Comparison of ENCODE assay signal across 10 mouse cellular contexts in the genomic region with DNA sequence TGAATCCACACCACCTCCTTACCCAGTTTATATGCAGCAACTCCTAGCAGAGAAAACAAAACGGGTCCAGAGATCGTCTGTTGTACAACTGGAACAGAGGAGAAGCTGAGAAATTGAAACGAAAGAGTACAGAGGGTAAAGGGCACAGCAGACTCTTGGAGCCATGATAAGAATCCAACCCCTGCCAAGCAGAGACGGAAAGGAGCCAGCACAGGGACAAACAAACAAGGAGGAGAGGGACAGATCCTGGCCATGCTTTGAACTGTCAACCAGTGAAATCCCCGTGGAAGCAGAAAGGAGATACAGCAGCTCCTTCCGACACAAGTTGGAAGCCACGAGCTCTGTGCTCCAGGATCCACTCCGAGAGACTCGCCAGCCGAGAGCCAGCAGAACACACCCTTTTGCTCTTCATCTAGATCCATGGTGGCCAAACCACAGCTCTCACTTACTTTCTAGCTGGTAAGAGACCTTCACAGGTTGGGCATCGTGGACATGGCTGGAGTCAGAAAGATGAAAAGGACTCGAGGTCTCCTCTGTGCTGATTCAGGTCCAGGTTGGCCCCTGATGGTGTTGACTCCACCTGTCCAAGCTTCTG. TPM values are rescaled to one million over a fixed set of nuclear protein-coding genes. Genes with fewer than 3 reads are reported as not detected.
DNase-seq lines count a peak whose midpoint lies in the region; ATAC-seq and TF ChIP-seq lines count a peak whose summit lies in the region.
"Had no signal": no experiment of that assay in that cellular context is flagged by ENCODE, and none has a peak within 500 bp of the region (broad histone marks: within the 10 kb centered on the region; RNA-seq: fewer than 3 reads in every experiment).

No protein-coding gene starts in this region.

- H3K4me1 ChIP-seq in forebrain, embryonic 12.5 days: peaks cover 15% of the 10 kb centered on the region
- H3K4me1 ChIP-seq in forebrain, postnatal 0 days (ENCODE audit: insufficient read depth): peaks cover 6% of the 10 kb centered on the region; the same call in 1 of the 2 replicates
- peaks cover 14% of the 10 kb centered on the region for H3K4me1 ChIP-seq in embryonic facial prominence, embryonic 15.5 days
- H3K4me1 ChIP-seq in liver, embryonic 13.5 days (replicated peaks): peaks cover 28% of the 10 kb centered on the region

- no peak overlapping the region for H3K27ac ChIP-seq in forebrain, embryonic 12.5 days
- H3K27ac ChIP-seq in forebrain, postnatal 0 days (ENCODE audit: low read depth, low read length): no peak overlapping the region
- H3K27ac ChIP-seq in embryonic facial prominence, embryonic 15.5 days (replicated peaks): no peak overlapping the region
- H3K27ac ChIP-seq in liver, embryonic 13.5 days: no peak overlapping the region

- H3K9ac ChIP-seq in forebrain, embryonic 12.5 days: no peak overlapping the region
- H3K9ac ChIP-seq in forebrain, postnatal 0 days: no peak overlapping the region
- H3K9ac ChIP-seq in embryonic facial prominence, embryonic 15.5 days: no peak overlapping the region
- H3K9ac ChIP-seq in liver, embryonic 13.5 days: 0 out of 2 replicates have a peak overlapping the region, but pooled peaks have one; percentile 91

- peak overlapping the region; percentile 65; the same call in 1 of the 2 replicates for H3K4me2 ChIP-seq in forebrain, embryonic 12.5 days
- no peak overlapping the region for H3K4me2 ChIP-seq in forebrain, postnatal 0 days (ENCODE audit: low read depth)
- no peak overlapping the region for H3K4me2 ChIP-seq in embryonic facial prominence, embryonic 15.5 days (replicated peaks)
- peak overlapping the region; percentile 84; the same call in 1 of the 2 replicates for H3K4me2 ChIP-seq in liver, embryonic 13.5 days

- H3K36me3 ChIP-seq in forebrain, embryonic 12.5 days (replicated peaks): peaks cover 49% of the 10 kb centered on the region
- H3K36me3 ChIP-seq in forebrain, postnatal 0 days (ENCODE audit: insufficient read depth): peaks cover 36% of the 10 kb centered on the region
- H3K36me3 ChIP-seq in embryonic facial prominence, embryonic 15.5 days: peaks cover 44% of the 10 kb centered on the region
- H3K36me3 ChIP-seq in liver, embryonic 13.5 days: peaks cover 39% of the 10 kb centered on the region

- DNase-seq in forebrain, postnatal 0 days: no peak
- DNase-seq in kidney, adult 8-10 months: peak; percentile 34 to 53
- no peak for DNase-seq in kidney, postnatal 4 days
- no peak for DNase-seq in liver, embryonic 13.5 days
- no peak for DNase-seq in embryo, embryonic 10 days (ENCODE audit: low spot score)
- no peak for DNase-seq in thymus, postnatal 4 days
- DNase-seq: embryo, embryonic 11 days had no signal

- no peaks in the 10 kb centered on the region for H3K9me3 ChIP-seq in forebrain, embryonic 12.5 days
- no peaks in the 10 kb centered on the region for H3K9me3 ChIP-seq in forebrain, postnatal 0 days (ENCODE audit: low read length)
- no peaks in the 10 kb centered on the region for H3K9me3 ChIP-seq in embryonic facial prominence, embryonic 15.5 days (replicated peaks)
- H3K9me3 ChIP-seq in liver, embryonic 13.5 days (replicated peaks): no peaks in the 10 kb centered on the region

- TF ChIP-seq CTCF in forebrain, postnatal 0 days (IDR thresholded peaks at IDR 0.05; ENCODE audit: low read depth): no peak

- H3K4me3 ChIP-seq in forebrain, embryonic 12.5 days (replicated peaks): peak overlapping the region; percentile 93; the same call in 1 of the 2 replicates
- H3K4me3 ChIP-seq in forebrain, postnatal 0 days (ENCODE audit: low read depth, low read length): no peak overlapping the region
- 0 out of 2 replicates have a peak overlapping the region, but pooled peaks have one; percentile 93 for H3K4me3 ChIP-seq in embryonic facial prominence, embryonic 15.5 days (replicated peaks)
- peak overlapping the region; percentile 95 for H3K4me3 ChIP-seq in liver, embryonic 13.5 days (replicated peaks)

- WGBS in forebrain, embryonic 12.5 days: 91% methylated on average over 12 of the region's 12 CpGs
- 93% methylated on average over 12 of the region's 12 CpGs for WGBS in forebrain, postnatal 0 days
- 88% methylated on average over 12 of the region's 12 CpGs for WGBS in embryonic facial prominence, embryonic 15.5 days
- 84% methylated on average over 12 of the region's 12 CpGs for WGBS in liver, embryonic 13.5 days (ENCODE audit: insufficient replicate concordance)

- ATAC-seq in forebrain, embryonic 12.5 days (ENCODE audit: low FRiP score): no peak
- ATAC-seq in forebrain, postnatal 0 days: no peak
- ATAC-seq in embryonic facial prominence, embryonic 15.5 days (ENCODE audit: insufficient number of reproducible peaks, low FRiP score, low TSS enrichment, low read depth): no peak
- no peak for ATAC-seq in liver, embryonic 13.5 days (ENCODE audit: low read depth)
- ATAC-seq: Patski had no signal

- H3K27me3 ChIP-seq in forebrain, embryonic 12.5 days: no peaks in the 10 kb centered on the region; the same call in 1 of the 2 replicates
- no peaks in the 10 kb centered on the region for H3K27me3 ChIP-seq in forebrain, postnatal 0 days (ENCODE audit: insufficient read depth, low read length)
- H3K27me3 ChIP-seq in embryonic facial prominence, embryonic 15.5 days: no peaks in the 10 kb centered on the region
- H3K27me3 ChIP-seq in liver, embryonic 13.5 days: no peaks in the 10 kb centered on the region
- H3K27me3 ChIP-seq: Patski had no signal

RNA-seq across cellular contexts. Expression of gene Mfn2, which starts 1.5 kb away (rescaled TPM):
- 61.2 and 63.1 TPM in 2 replicates for polyA plus RNA-seq in forebrain, embryonic 12.5 days (2016; fragmentation: Nextera tagmentation; extraction: Ambion mirVana)
- total RNA-seq in forebrain, postnatal 0 days (2014; rRNA removed): 57.8 and 69.9 TPM in 2 replicates
- polyA plus RNA-seq in forebrain, postnatal 0 days (2015; fragmentation: Nextera tagmentation; extraction: Ambion mirVana): 59.4 and 83.3 TPM in 2 replicates
- 38.6 and 39.4 TPM in 2 replicates for polyA plus RNA-seq in embryonic facial prominence, embryonic 15.5 days (2015; fragmentation: Nextera tagmentation; extraction: Ambion mirVana)
- polyA plus RNA-seq in liver, embryonic 13.5 days (2015; fragmentation: Nextera tagmentation; extraction: Ambion mirVana): 17.7 and 21.0 TPM in 2 replicates

RNA-seq across cellular contexts. Expression of gene Plod1, which starts 33.6 kb away (rescaled TPM):
- polyA plus RNA-seq in forebrain, embryonic 12.5 days (2016; fragmentation: Nextera tagmentation; extraction: Ambion mirVana): 21.6 and 24.9 TPM in 2 replicates
- total RNA-seq in forebrain, postnatal 0 days (2014; rRNA removed): 13.5 and 18.8 TPM in 2 replicates
- polyA plus RNA-seq in forebrain, postnatal 0 days (2015; fragmentation: Nextera tagmentation; extraction: Ambion mirVana): 17.3 and 17.9 TPM in 2 replicates
- polyA plus RNA-seq in embryonic facial prominence, embryonic 15.5 days (2015; fragmentation: Nextera tagmentation; extraction: Ambion mirVana): 92.0 and 93.3 TPM in 2 replicates
- 24.9 and 28.3 TPM in 2 replicates for polyA plus RNA-seq in liver, embryonic 13.5 days (2015; fragmentation: Nextera tagmentation; extraction: Ambion mirVana)

RNA-seq across cellular contexts. Expression of gene Fv1, which starts 34.2 kb away (rescaled TPM):
- polyA plus RNA-seq in forebrain, embryonic 12.5 days (2016; fragmentation: Nextera tagmentation; extraction: Ambion mirVana): 17.3 and 20.5 TPM in 2 replicates
- 7.4 and 8.5 TPM in 2 replicates for total RNA-seq in forebrain, postnatal 0 days (2014; rRNA removed)
- 2.7 and 4.2 TPM in 2 replicates for polyA plus RNA-seq in forebrain, postnatal 0 days (2015; fragmentation: Nextera tagmentation; extraction: Ambion mirVana)
- 9.1 and 10.9 TPM in 2 replicates for polyA plus RNA-seq in embryonic facial prominence, embryonic 15.5 days (2015; fragmentation: Nextera tagmentation; extraction: Ambion mirVana)
- polyA plus RNA-seq in liver, embryonic 13.5 days (2015; fragmentation: Nextera tagmentation; extraction: Ambion mirVana): 2.5 and 3.5 TPM in 2 replicates

RNA-seq across cellular contexts. Expression of gene Miip, which starts 34.4 kb away (rescaled TPM):
- 53.8 and 61.4 TPM in 2 replicates for polyA plus RNA-seq in forebrain, embryonic 12.5 days (2016; fragmentation: Nextera tagmentation; extraction: Ambion mirVana)
- total RNA-seq in forebrain, postnatal 0 days (2014; rRNA removed): 32.9 and 35.7 TPM in 2 replicates
- 31.7 and 32.3 TPM in 2 replicates for polyA plus RNA-seq in forebrain, postnatal 0 days (2015; fragmentation: Nextera tagmentation; extraction: Ambion mirVana)
- 40.3 and 43.2 TPM in 2 replicates for polyA plus RNA-seq in embryonic facial prominence, embryonic 15.5 days (2015; fragmentation: Nextera tagmentation; extraction: Ambion mirVana)
- 25.7 and 29.1 TPM in 2 replicates for polyA plus RNA-seq in liver, embryonic 13.5 days (2015; fragmentation: Nextera tagmentation; extraction: Ambion mirVana)

RNA-seq across cellular contexts. Expression of gene 2510039O18Rik, which starts 37.7 kb away (rescaled TPM):
- polyA plus RNA-seq in forebrain, embryonic 12.5 days (2016; fragmentation: Nextera tagmentation; extraction: Ambion mirVana): 16.3 and 16.6 TPM in 2 replicates
- total RNA-seq in forebrain, postnatal 0 days (2014; rRNA removed): 43.4 and 57.7 TPM in 2 replicates
- 12.0 and 12.8 TPM in 2 replicates for polyA plus RNA-seq in forebrain, postnatal 0 days (2015; fragmentation: Nextera tagmentation; extraction: Ambion mirVana)
- 20.6 and 22.0 TPM in 2 replicates for polyA plus RNA-seq in embryonic facial prominence, embryonic 15.5 days (2015; fragmentation: Nextera tagmentation; extraction: Ambion mirVana)
- 6.8 and 7.1 TPM in 2 replicates for polyA plus RNA-seq in liver, embryonic 13.5 days (2015; fragmentation: Nextera tagmentation; extraction: Ambion mirVana)

Comparison
In these comparisons a context has a peak if more than half of its experiments do, and no peak if none do; other contexts are left out.
1. H3K4me2 ChIP-seq: peak in forebrain, embryonic 12.5 days (single experiment) and liver, embryonic 13.5 days (single experiment); none in forebrain, postnatal 0 days (single experiment) and embryonic facial prominence, embryonic 15.5 days (single experiment).
2. DNase-seq: peak in kidney, adult 8-10 months (2 of 2); none in forebrain, postnatal 0 days (single experiment), kidney, postnatal 4 days (0 of 2), liver, embryonic 13.5 days (single experiment), embryo, embryonic 10 days (single experiment) and thymus, postnatal 4 days (single experiment).